ENCODE assay signal across 8 mouse cellular contexts in the genomic region with DNA sequence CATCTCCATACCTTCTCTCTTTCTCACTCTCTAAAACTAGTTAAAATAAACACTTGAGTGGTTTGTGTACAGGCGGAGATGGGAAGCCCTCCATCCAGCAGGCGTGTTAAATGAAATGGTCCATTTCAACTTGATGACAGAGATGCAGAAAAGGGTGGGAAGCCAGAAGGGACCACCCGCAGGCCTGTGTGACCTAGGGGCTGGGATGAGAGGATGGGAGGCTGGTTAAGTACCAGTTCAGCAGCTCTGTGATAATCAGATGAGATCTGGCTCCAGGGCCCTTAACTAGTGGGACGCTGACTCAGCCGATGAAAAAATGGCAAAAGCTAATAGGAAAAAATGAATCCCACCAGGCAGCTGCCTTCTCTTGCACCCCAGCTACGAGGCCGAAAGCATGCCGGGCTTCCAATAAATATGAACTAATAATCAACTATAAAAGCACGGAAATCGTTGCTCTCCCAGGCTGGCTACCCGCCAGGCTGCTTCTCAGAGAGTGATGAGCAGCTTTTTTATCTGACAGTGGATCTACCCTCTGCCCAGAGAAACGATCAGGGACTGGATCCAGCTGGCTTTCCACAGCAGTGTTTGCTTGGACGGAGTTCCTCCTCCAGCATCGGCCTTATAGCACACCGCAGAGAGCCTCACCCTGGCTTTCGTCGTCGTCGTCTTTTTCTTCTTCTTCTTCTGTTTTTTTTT.
A peak's percentile ranks its signal among the peaks of the same experiment; 100 is the strongest.
DNase-seq lines count a peak whose midpoint lies in the region; ATAC-seq and TF ChIP-seq lines count a peak whose summit lies in the region.

No protein-coding gene starts in this region.

- no peak overlapping the region for H3K27ac ChIP-seq in forebrain, embryonic 16.5 days (ENCODE audit: low read length)
- no peak overlapping the region for H3K27ac ChIP-seq in forebrain, embryonic 12.5 days
- no peak overlapping the region for H3K27ac ChIP-seq in small intestine, adult 2 months (ENCODE audit: insufficient read depth, low read depth, low read length)
- no peak overlapping the region for H3K27ac ChIP-seq in hindbrain, embryonic 12.5 days

- H3K4me2 ChIP-seq in forebrain, embryonic 16.5 days (ENCODE audit: low read length), result no peak overlapping the region
- no peak overlapping the region for H3K4me2 ChIP-seq in forebrain, embryonic 12.5 days
- no peak overlapping the region for H3K4me2 ChIP-seq in hindbrain, embryonic 12.5 days (replicated peaks)

- no peaks in the 10 kb centered on the region for H3K36me3 ChIP-seq in forebrain, embryonic 16.5 days (ENCODE audit: control insufficient read depth, insufficient read depth)
- H3K36me3 ChIP-seq in forebrain, embryonic 12.5 days (replicated peaks), result no peaks in the 10 kb centered on the region
- no peaks in the 10 kb centered on the region for H3K36me3 ChIP-seq in small intestine, adult 2 months (ENCODE audit: control insufficient read depth, insufficient read depth, low read length)
- no peaks in the 10 kb centered on the region for H3K36me3 ChIP-seq in hindbrain, embryonic 12.5 days

- WGBS in forebrain, embryonic 16.5 days, result 60% methylated on average over 19 of the region's 19 CpGs
- WGBS in forebrain, embryonic 12.5 days, result 87% methylated on average over 19 of the region's 19 CpGs
- 35% methylated on average over 19 of the region's 19 CpGs for WGBS in small intestine, adult 2 months
- 83% methylated on average over 19 of the region's 19 CpGs for WGBS in hindbrain, embryonic 12.5 days

- no peaks in the 10 kb centered on the region for H3K27me3 ChIP-seq in forebrain, embryonic 16.5 days (replicated peaks; ENCODE audit: control insufficient read depth, insufficient read depth, low read length)
- H3K27me3 ChIP-seq in forebrain, embryonic 12.5 days, result no peaks in the 10 kb centered on the region
- no peaks in the 10 kb centered on the region for H3K27me3 ChIP-seq in small intestine, adult 2 months (ENCODE audit: control insufficient read depth, insufficient read depth, low read length)
- no peaks in the 10 kb centered on the region for H3K27me3 ChIP-seq in hindbrain, embryonic 12.5 days

- ATAC-seq in forebrain, embryonic 16.5 days, result peak; percentile 40; the same call in 1 of the 2 replicates
- ATAC-seq in forebrain, embryonic 12.5 days (ENCODE audit: low FRiP score), result no peak
- no peak for ATAC-seq in hindbrain, embryonic 12.5 days (ENCODE audit: low FRiP score)
- no peak for ATAC-seq in granulocyte monocyte progenitor cell, adult 5-6 weeks (replicated peaks; ENCODE audit: poor library complexity, severe bottlenecking)

- H3K9me3 ChIP-seq in forebrain, embryonic 16.5 days (ENCODE audit: control insufficient read depth, low read length), result no peaks in the 10 kb centered on the region
- no peaks in the 10 kb centered on the region for H3K9me3 ChIP-seq in forebrain, embryonic 12.5 days
- no peaks in the 10 kb centered on the region for H3K9me3 ChIP-seq in hindbrain, embryonic 12.5 days (replicated peaks)

- no peak overlapping the region for H3K9ac ChIP-seq in forebrain, embryonic 16.5 days (replicated peaks; ENCODE audit: low read depth, low read length)
- H3K9ac ChIP-seq in forebrain, embryonic 12.5 days, result no peak overlapping the region
- no peak overlapping the region for H3K9ac ChIP-seq in hindbrain, embryonic 12.5 days

- peak; percentile 9; the same call in 1 of the 2 replicates for TF ChIP-seq POLR2A in small intestine, adult 2 months (IDR thresholded peaks at IDR 0.05; ENCODE audit: low read depth, low read length)

- DNase-seq in MN1 (ENCODE audit: low spot score), result peak; percentile 59
- DNase-seq in cerebellum, postnatal 14 days, result peak; percentile 66
- DNase-seq in kidney, postnatal 36 days, result peak; percentile 7 to 27

- peaks cover 15% of the 10 kb centered on the region for H3K4me1 ChIP-seq in forebrain, embryonic 16.5 days (replicated peaks; ENCODE audit: control insufficient read depth, insufficient read depth, low read length)
- H3K4me1 ChIP-seq in forebrain, embryonic 12.5 days, result peaks cover 7% of the 10 kb centered on the region; the same call in 1 of the 2 replicates
- H3K4me1 ChIP-seq in small intestine, adult 2 months (ENCODE audit: control insufficient read depth, insufficient read depth, insufficient read length, low read length), result peaks cover 7% of the 10 kb centered on the region; the same call in 1 of the 2 replicates
- no peaks in the 10 kb centered on the region; the same call in 1 of the 2 replicates for H3K4me1 ChIP-seq in hindbrain, embryonic 12.5 days

- no peak for TF ChIP-seq CTCF in small intestine, adult 2 months (IDR thresholded peaks at IDR 0.05; ENCODE audit: extremely low read depth, insufficient read length, insufficient replicate concordance, low read depth, low read length)

- H3K4me3 ChIP-seq in forebrain, embryonic 16.5 days (replicated peaks; ENCODE audit: low read length), result no peak overlapping the region
- no peak overlapping the region for H3K4me3 ChIP-seq in forebrain, embryonic 12.5 days (replicated peaks)
- no peak overlapping the region for H3K4me3 ChIP-seq in small intestine, adult 2 months (ENCODE audit: low read depth, low read length)
- no peak overlapping the region for H3K4me3 ChIP-seq in hindbrain, embryonic 12.5 days
